ENCODE assay signal across 9 mouse cellular contexts in genomic region chr7:132597251-132598041, GRCm38 (mm10). TPM values are rescaled to one million over a fixed set of nuclear protein-coding genes. Genes with fewer than 3 reads are reported as not detected.
DNase-seq lines count a peak whose midpoint lies in the region; ATAC-seq and TF ChIP-seq lines count a peak whose summit lies in the region.
"Had no signal": no experiment of that assay in that cellular context is flagged by ENCODE, and none has a peak within 500 bp of the region (broad histone marks: within the 10 kb centered on the region; RNA-seq: fewer than 3 reads in every experiment).

No protein-coding gene starts in this region.

- no peak overlapping the region for H3K27ac ChIP-seq in left cerebral cortex, adult 2 months
- H3K27ac ChIP-seq in liver, embryonic 14.5 days, result no peak overlapping the region
- H3K27ac ChIP-seq in stomach, embryonic 15.5 days, result no peak overlapping the region

- H3K4me2 ChIP-seq in liver, embryonic 14.5 days (ENCODE audit: low read depth), result peak overlapping the region; percentile 77
- H3K4me2 ChIP-seq in stomach, embryonic 15.5 days, result peak overlapping the region; percentile 83

- H3K36me3 ChIP-seq in liver, embryonic 14.5 days (replicated peaks; ENCODE audit: control insufficient read depth, insufficient read depth, low read depth), result no peaks in the 10 kb centered on the region
- no peaks in the 10 kb centered on the region for H3K36me3 ChIP-seq in stomach, embryonic 15.5 days

- H3K4me3 ChIP-seq in left cerebral cortex, adult 2 months, result peak overlapping the region; percentile 33
- H3K4me3 ChIP-seq in liver, embryonic 14.5 days (ENCODE audit: insufficient read depth in 1 of 2, low read depth in 2 of 2, low read length in 2 of 2), result peak overlapping the region; percentile 49 to 55
- H3K4me3 ChIP-seq in stomach, embryonic 15.5 days (replicated peaks), result peak overlapping the region; percentile 45

- no peak for TF ChIP-seq EP300 in liver, embryonic 14.5 days (IDR thresholded peaks at IDR 0.05; ENCODE audit: low read depth)

- WGBS in liver, embryonic 14.5 days (ENCODE audit: insufficient replicate concordance), result under 1% methylated on average over 50 of the region's 60 CpGs
- under 1% methylated on average over 59 of the region's 60 CpGs for WGBS in stomach, embryonic 15.5 days

- H3K27me3 ChIP-seq in liver, embryonic 14.5 days (ENCODE audit: control insufficient read depth, insufficient read depth, low read length), result peaks cover 64% of the 10 kb centered on the region
- H3K27me3 ChIP-seq in stomach, embryonic 15.5 days (replicated peaks), result peaks cover 70% of the 10 kb centered on the region

- no peak for TF ChIP-seq CTCF in left cerebral cortex, adult 2 months (IDR thresholded peaks at IDR 0.05)
- no peak for TF ChIP-seq CTCF in liver, embryonic 14.5 days (IDR thresholded peaks at IDR 0.05; ENCODE audit: low read depth)

- ATAC-seq in liver, embryonic 14.5 days (ENCODE audit: insufficient read depth), result peak; percentile 60; the same call in 1 of the 2 replicates
- ATAC-seq in stomach, embryonic 15.5 days (ENCODE audit: insufficient read depth, low FRiP score, low read depth), result peak; percentile 25; the same call in 1 of the 2 replicates

- peaks cover 3 to 16% of the 10 kb centered on the region in 2 experiments; a peak in 3 of 4 replicates for H3K4me1 ChIP-seq in liver, embryonic 14.5 days (replicated peaks; ENCODE audit: control insufficient read depth in 2 of 2, insufficient read depth in 2 of 2, low read length in 1 of 2)
- peaks cover 21% of the 10 kb centered on the region for H3K4me1 ChIP-seq in stomach, embryonic 15.5 days

- intact Hi-C loops in left cerebral cortex, adult 2 months (cut with DNase I), result no loop called here

- no peaks in the 10 kb centered on the region for H3K9me3 ChIP-seq in liver, embryonic 14.5 days (ENCODE audit: control insufficient read depth, low read length)
- no peaks in the 10 kb centered on the region for H3K9me3 ChIP-seq in stomach, embryonic 15.5 days

- no peak overlapping the region; the same call in 1 of the 2 replicates for H3K9ac ChIP-seq in liver, embryonic 14.5 days (replicated peaks)
- H3K9ac ChIP-seq in stomach, embryonic 15.5 days, result no peak overlapping the region

- DNase-seq in left cerebral cortex, adult 2 months (ENCODE audit: extremely low spot score in 1 of 2, low spot score in 2 of 2), result no peak
- DNase-seq in left cerebral cortex, adult 8-10 months (ENCODE audit: low spot score in 2 of 2), result no peak
- peak; percentile 43 for DNase-seq in c-Kit-positive CD71-positive TER-119-negative erythroid progenitor cells, embryonic 14.5 days (ENCODE audit: low read depth)
- peak; percentile 28 for DNase-seq in heart, postnatal 4 days
- no peak for DNase-seq in liver, embryonic 14.5 days (ENCODE audit: low read depth in 3 of 3, low spot score in 3 of 3)
- no peak for DNase-seq in cerebellum, adult 11-12 months
- no peak for DNase-seq in frontal cortex, postnatal 25 days (ENCODE audit: low spot score in 2 of 2)

RNA-seq across cellular contexts. Expression of gene Nkx1-2, which starts 2.0 kb away (rescaled TPM):
- not detected for total RNA-seq in left cerebral cortex, adult 2 months (2021)
- under 1 TPM in 2 of 4 experiments, not detected in 2; 0.14 to 0.15 TPM for total RNA-seq in left cerebral cortex, adult 8-10 months (2022)
- not detected for total RNA-seq in heart, postnatal 4 days (2021)
- polyA plus RNA-seq in liver, embryonic 14.5 days (2012; rRNA removed), result 0.01 TPM in 1 of 2 replicates, not detected in the other
- not detected in 2 replicates for polyA plus RNA-seq in liver, embryonic 14.5 days (2014; fragmentation: Nextera tagmentation; extraction: Ambion mirVana)
- polyA plus RNA-seq in stomach, embryonic 15.5 days (2015; fragmentation: Nextera tagmentation; extraction: Ambion mirVana), result 0.12 and 0.13 TPM in 2 replicates
- total RNA-seq: neutrophil, adult 5-6 weeks had no signal

RNA-seq across cellular contexts. Expression of gene Lhpp, which starts 13.0 kb away (rescaled TPM):
- total RNA-seq in left cerebral cortex, adult 2 months (2021), result 10 to 100 TPM; 15.5 to 16.3 TPM
- 10 to 100 TPM; 16.2 to 18.5 (median 17.1) TPM for total RNA-seq in left cerebral cortex, adult 8-10 months (2022)
- total RNA-seq in heart, postnatal 4 days (2021), result 10 to 100 TPM; 21.4 to 25.4 TPM
- polyA plus RNA-seq in liver, embryonic 14.5 days (2012; rRNA removed), result 5.5 and 5.6 TPM in 2 replicates
- 6.0 and 6.3 TPM in 2 replicates for polyA plus RNA-seq in liver, embryonic 14.5 days (2014; fragmentation: Nextera tagmentation; extraction: Ambion mirVana)
- 14.7 and 15.9 TPM in 2 replicates for polyA plus RNA-seq in stomach, embryonic 15.5 days (2015; fragmentation: Nextera tagmentation; extraction: Ambion mirVana)

RNA-seq across cellular contexts. Expression of gene Oat, which starts 21.2 kb away (rescaled TPM):
- 10 to 100 TPM; 83.8 to 83.9 TPM for total RNA-seq in left cerebral cortex, adult 2 months (2021)
- 100 to 1,000 TPM in 2 of 4 experiments, 10 to 100 TPM in 2; 92.1 to 104 (median 98.2) TPM for total RNA-seq in left cerebral cortex, adult 8-10 months (2022)
- 100 to 1,000 TPM; 153 to 156 TPM for total RNA-seq in heart, postnatal 4 days (2021)
- 28.2 and 37.8 TPM in 2 replicates for polyA plus RNA-seq in liver, embryonic 14.5 days (2012; rRNA removed)
- 70.6 and 79.6 TPM in 2 replicates for polyA plus RNA-seq in liver, embryonic 14.5 days (2014; fragmentation: Nextera tagmentation; extraction: Ambion mirVana)
- polyA plus RNA-seq in stomach, embryonic 15.5 days (2015; fragmentation: Nextera tagmentation; extraction: Ambion mirVana), result 406 and 472 TPM in 2 replicates

Comparison
In these comparisons a context has a peak if more than half of its experiments do, and no peak if none do; other contexts are left out.
1. DNase-seq: peak in c-Kit-positive CD71-positive TER-119-negative erythroid progenitor cells, embryonic 14.5 days (single experiment) and heart, postnatal 4 days (single experiment); none in left cerebral cortex, adult 2 months (0 of 2), left cerebral cortex, adult 8-10 months (0 of 2), liver, embryonic 14.5 days (0 of 3), cerebellum, adult 11-12 months (single experiment) and frontal cortex, postnatal 25 days (0 of 2).
2. Peak in every context shown above with its lines, with median percentiles within 50 percentile points of each other: H3K4me3 ChIP-seq.